Mouse (Mus musculus) ES-E14 (cell line): ENCODE measurements around the gene Rragd.

ENCODE experiments used
- CHD2 ChIP-seq: IDR thresholded peaks from 2 replicates; pipeline ENCODE4 v1.6.1; 2014; ENCODE audit warnings: mild to moderate bottlenecking, low read depth, low read length, inconsistent platforms
- HCFC1 ChIP-seq: IDR thresholded peaks from 2 replicates; pipeline ENCODE4 v1.6.1; 2012; ENCODE audit warnings: low read length, inconsistent platforms, borderline replicate concordance; ENCODE audit not compliant: insufficient read depth
- ZC3H11A ChIP-seq: IDR thresholded peaks from 2 replicates; pipeline ENCODE4 v1.6.1; 2012; ENCODE audit warnings: low read depth, mild to moderate bottlenecking, inconsistent platforms, low read length, borderline replicate concordance
- ZNF384 ChIP-seq: IDR thresholded peaks from 2 replicates; pipeline ENCODE4 v1.6.1; 2012; ENCODE audit warnings: low read depth, low read length, inconsistent platforms

- TF ChIP-seq ZC3H11A (no peak), ZNF384 (no peak), CHD2 (no peak), HCFC1 (no peak)
These were observed 34.1 kb upstream of the Rragd start for GRCm38 (mm10) chr4:32948696-32949095.
